Mouse (Mus musculus) C2C12 (cell line): ENCODE measurements at regions not wholly inside any gene's neighbourhood (a gene's known extent, or its start where the extent isn't known, plus 50 kb on each side); places are given as distances from the start of the nearest gene placed in this dataset.
"Not testable (repeated sequence)": the region's sequence is repeated elsewhere in the genome, so short reads cannot be mapped to it uniquely, and the experiment has no call there.

Experiments
- H3K27me3 ChIP-seq: one replicate; pipeline ENCODE4 v1.6.1; 2011; ENCODE audit not compliant: control insufficient read depth, insufficient read depth, insufficient read length
- H3K36me3 ChIP-seq: one replicate; pipeline ENCODE4 v1.6.1; 2011; ENCODE audit not compliant: control insufficient read depth, insufficient read depth
- H3K4me3 ChIP-seq: one replicate; pipeline ENCODE4 v1.5.1; 2011; ENCODE audit warnings: mild to moderate bottlenecking, control low read depth; ENCODE audit not compliant: poor library complexity, insufficient read depth, severe bottlenecking
- H3K79me2 ChIP-seq: one replicate; pipeline ENCODE4 v1.6.1; 2011; ENCODE audit not compliant: control insufficient read depth, insufficient read depth
- H3K79me3 ChIP-seq: one replicate; pipeline ENCODE4 v1.6.1; 2011; ENCODE audit warnings: low read depth, control low read depth
- H3ac ChIP-seq: one replicate; pipeline ENCODE3; 2011; ENCODE audit warnings: low read depth; ENCODE audit not compliant: control insufficient read depth, insufficient read length
- CEBPB ChIP-seq: IDR thresholded peaks from one replicate; pipeline ENCODE4 v1.6.1; 2011; ENCODE audit warnings: low read depth, mild to moderate bottlenecking, control low read depth, moderate library complexity
- CTCF ChIP-seq: IDR thresholded peaks from one replicate; pipeline ENCODE4 v1.5.1; 2011; ENCODE audit not compliant: control insufficient read depth, insufficient read depth, insufficient read length
- FOSL1 ChIP-seq: IDR thresholded peaks from one replicate; pipeline ENCODE4 v1.8.0; 2011; ENCODE audit warnings: mild to moderate bottlenecking, low read length; ENCODE audit not compliant: poor library complexity, insufficient read depth, severe bottlenecking
- MAX ChIP-seq: IDR thresholded peaks from one replicate; pipeline ENCODE4 v1.6.1; 2011; ENCODE audit warnings: mild to moderate bottlenecking, control low read depth
- MYOD1 ChIP-seq: IDR thresholded peaks from one replicate; pipeline ENCODE4 v1.6.1; 2011; ENCODE audit warnings: low read depth; ENCODE audit not compliant: control insufficient read depth, insufficient read length
- MYOG ChIP-seq: IDR thresholded peaks from one replicate; pipeline ENCODE4 v1.6.1; 2011; ENCODE audit not compliant: control insufficient read depth, insufficient read length; ENCODE audit errors: extremely low read depth
- USF1 ChIP-seq: IDR thresholded peaks from one replicate; pipeline ENCODE4 v1.6.1; 2011; ENCODE audit warnings: low read depth, mild to moderate bottlenecking, control low read depth, moderate library complexity

GRCm38 (mm10) chr10:38366776-38367175 is 454.8 kb downstream of the Rfpl4b start:
- no peak for TF ChIP-seq USF1
- TF ChIP-seq MYOD1, result no peak
- no peak for TF ChIP-seq MYOG
- no peak for TF ChIP-seq CTCF
- no peak for TF ChIP-seq FOSL1
- no peak for TF ChIP-seq CEBPB
- TF ChIP-seq MAX, result no peak
- Histone ChIP-seq H3K79me3 (no peaks in the 10 kb centered on the region), H3K79me2 (no peaks in the 10 kb centered on the region), H3ac (no peak overlapping the region), H3K27me3 (no peaks in the 10 kb centered on the region), H3K36me3 (no peaks in the 10 kb centered on the region), H3K4me3 (no peak overlapping the region)

GRCm38 (mm10) chr10:38364876-38365275 is 456.7 kb downstream of the Rfpl4b start:
- Histone ChIP-seq H3K4me3 (no peak overlapping the region), H3K27me3 (no peaks in the 10 kb centered on the region), H3K79me3 (no peaks in the 10 kb centered on the region), H3K36me3 (no peaks in the 10 kb centered on the region), H3K79me2 (no peaks in the 10 kb centered on the region), H3ac (no peak overlapping the region)
- TF ChIP-seq MYOD1, result no peak
- TF ChIP-seq CTCF, result no peak
- no peak for TF ChIP-seq CEBPB
- no peak for TF ChIP-seq MYOG
- TF ChIP-seq MAX, result no peak
- no peak for TF ChIP-seq FOSL1
- no peak for TF ChIP-seq USF1

- Histone ChIP-seq H3K79me2 (no peaks in the 10 kb centered on the region), H3K27me3 (no peaks in the 10 kb centered on the region), H3K36me3 (no peaks in the 10 kb centered on the region), H3K79me3 (no peaks in the 10 kb centered on the region), H3K4me3 (no peak overlapping the region), H3ac (no peak overlapping the region)
- TF ChIP-seq FOSL1, result no peak
- TF ChIP-seq CEBPB, result no peak
- no peak for TF ChIP-seq MYOG
- TF ChIP-seq MYOD1, result no peak
- TF ChIP-seq CTCF, result no peak
- TF ChIP-seq USF1, result no peak
- no peak for TF ChIP-seq MAX
Observed at GRCm38 (mm10) chr10:38357539-38358232, 463.9 kb downstream of the Rfpl4b start.

- H3K79me3 ChIP-seq, result no peaks in the 10 kb centered on the region
- no peak overlapping the region for H3K4me3 ChIP-seq
- TF ChIP-seq FOSL1, result no peak
- TF ChIP-seq MYOD1, result no peak
- TF ChIP-seq USF1, result no peak
- no peak for TF ChIP-seq CEBPB
- no peak for TF ChIP-seq MYOG
- TF ChIP-seq CTCF, result no peak
- no peak for TF ChIP-seq MAX
- H3ac ChIP-seq, result no peak overlapping the region
- H3K27me3 ChIP-seq, result no peaks in the 10 kb centered on the region
- H3K79me2 ChIP-seq, result no peaks in the 10 kb centered on the region
- H3K36me3 ChIP-seq, result no peaks in the 10 kb centered on the region
Observed at GRCm38 (mm10) chr10:38353973-38354372, 467.6 kb downstream of the Rfpl4b start.

DNA sequence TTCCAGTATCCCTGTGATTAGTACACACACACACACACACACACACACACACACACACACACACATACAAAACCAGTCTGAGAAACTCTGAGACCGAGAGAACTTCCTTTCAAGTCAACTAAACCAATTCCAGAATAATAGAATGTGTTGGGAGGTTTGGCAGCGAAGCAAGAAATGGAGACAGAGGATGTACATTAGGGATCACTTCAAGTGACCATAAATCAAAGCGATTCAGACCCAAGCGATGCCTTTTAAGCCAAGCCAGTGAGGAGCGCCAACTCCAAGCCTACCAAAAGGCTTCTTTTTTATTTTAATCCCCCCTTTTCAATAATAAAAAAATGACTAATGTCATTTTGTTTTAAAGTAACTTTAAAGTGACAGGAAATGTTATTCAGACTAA is 468.1 kb downstream of the Rfpl4b start:
- Histone ChIP-seq H3K79me2 (no peaks in the 10 kb centered on the region), H3K4me3 (no peak overlapping the region)

GRCm38 (mm10) chr10:38347029-38347428 is 474.6 kb downstream of the Rfpl4b start:
- not testable (repeated sequence) for H3K27me3 ChIP-seq, H3K79me2 ChIP-seq, H3K79me3 ChIP-seq, H3ac ChIP-seq, H3K4me3 ChIP-seq, H3K36me3 ChIP-seq

More for the DNA sequence above, 468.1 kb downstream of the Rfpl4b start:
- Histone ChIP-seq H3K36me3 (no peaks in the 10 kb centered on the region), H3K79me3 (no peaks in the 10 kb centered on the region), H3K27me3 (no peaks in the 10 kb centered on the region), H3ac (no peak overlapping the region)
- no peak for TF ChIP-seq MYOD1
- TF ChIP-seq CEBPB, result no peak
- no peak for TF ChIP-seq USF1
- TF ChIP-seq FOSL1, result no peak
- no peak for TF ChIP-seq CTCF
- TF ChIP-seq MYOG, result no peak
- TF ChIP-seq MAX, result no peak
